Mouse (Mus musculus): ENCODE data around the gene Sh2b1. TPM values are rescaled to one million over a fixed set of nuclear protein-coding genes. Genes with fewer than 3 reads are reported as not detected.

The Sh2b1 gene
- polyA plus RNA-seq, 1 experiment from 2014 or later = 11.2 TPM

DNA sequence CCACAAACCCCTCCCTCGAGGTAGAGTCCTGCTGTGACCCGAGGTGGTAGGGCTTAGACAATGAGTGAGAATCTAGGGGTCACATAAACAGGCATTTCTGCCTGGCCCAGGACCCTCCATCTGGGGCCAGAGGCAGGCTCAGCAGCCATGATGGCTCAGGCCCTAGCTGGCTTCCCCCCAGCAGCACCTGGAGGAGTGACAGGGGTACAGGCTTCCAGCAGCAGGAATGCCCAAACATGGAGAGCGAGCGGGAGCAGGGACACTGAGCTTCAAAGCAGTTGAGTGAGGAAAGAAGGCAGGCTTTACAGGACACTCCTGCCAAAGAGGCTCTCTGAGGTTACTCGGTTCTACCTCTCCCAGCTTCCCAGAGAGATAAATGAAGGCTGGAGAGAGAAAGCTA is 10.4 kb downstream of the Sh2b1 start:
- Histone ChIP-seq H3K9me3 (replicated peaks) (no peaks in the 10 kb centered on the region), H3K4me1 (replicated peaks) (peaks cover 42% of the 10 kb centered on the region), H3K27ac (no peak overlapping the region), H3K27me3 (no peaks in the 10 kb centered on the region; the same call in 1 of the 2 replicates), H3K9ac (no peak overlapping the region), H3K4me2 (no peak overlapping the region), H3K4me3 (replicated peaks) (no peak overlapping the region), H3K36me3 (peaks cover 36% of the 10 kb centered on the region)
- ATAC-seq (ENCODE audit: low read depth) (no peak), DNase-seq (no peak)
- WGBS (ENCODE audit: insufficient replicate concordance) = 59% methylated on average over 5 of the region's 5 CpGs

DNA sequence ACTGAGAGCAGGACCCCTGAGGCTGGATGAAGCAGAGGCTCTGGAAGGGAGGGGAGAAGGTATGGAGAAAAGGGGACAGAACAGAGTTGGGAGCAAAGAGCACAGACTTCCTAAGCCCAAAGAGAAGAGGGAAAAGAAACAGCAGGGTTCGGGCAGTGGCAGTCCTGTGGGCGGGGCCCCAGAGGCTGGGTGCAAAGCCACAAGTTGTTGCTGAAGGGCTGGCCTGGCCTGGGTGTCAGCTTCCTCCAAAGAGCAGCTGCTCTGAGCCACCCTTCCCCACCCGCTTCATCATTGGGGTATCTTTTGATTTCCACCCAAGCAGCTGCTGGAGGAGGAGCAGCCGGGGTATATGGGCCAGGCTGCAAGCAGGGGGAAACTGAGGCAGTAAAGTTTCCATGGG is 11.1 kb downstream of the Sh2b1 start:
- 26% methylated on average over 4 of the region's 4 CpGs for WGBS (ENCODE audit: insufficient replicate concordance)
- DNase-seq = no peak
- no peaks in the 10 kb centered on the region for H3K9me3 ChIP-seq (replicated peaks)
- no peak overlapping the region for H3K9ac ChIP-seq
- no peak overlapping the region for H3K4me2 ChIP-seq
- no peaks in the 10 kb centered on the region; the same call in 1 of the 2 replicates for H3K27me3 ChIP-seq
- H3K4me1 ChIP-seq (replicated peaks) = peaks cover 42% of the 10 kb centered on the region
- peaks cover 29% of the 10 kb centered on the region for H3K36me3 ChIP-seq
- H3K4me3 ChIP-seq (replicated peaks) = no peak overlapping the region
- ATAC-seq (ENCODE audit: low read depth) = no peak
- H3K27ac ChIP-seq = peak overlapping the region; percentile 13; the same call in 1 of the 2 replicates

DNA sequence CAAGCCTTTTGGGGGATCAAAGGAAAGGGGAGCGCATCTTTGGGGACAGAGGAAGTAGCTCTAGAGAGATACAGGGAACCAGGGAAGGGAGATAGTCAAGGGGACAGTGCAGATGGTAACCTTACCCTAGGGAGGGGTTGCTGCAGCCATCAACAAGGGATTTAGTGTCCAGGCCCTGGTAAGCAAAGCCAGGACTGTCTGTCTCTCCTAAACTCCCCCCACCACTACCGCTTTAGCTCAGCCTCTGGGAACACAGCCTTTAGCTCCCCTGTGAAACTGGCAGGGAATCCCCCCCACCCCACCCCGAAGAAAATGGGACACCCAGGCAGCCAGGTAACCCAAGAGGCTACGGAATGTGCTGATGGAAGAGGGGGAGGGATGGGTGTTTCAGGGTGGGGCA is 11.7 kb downstream of the Sh2b1 start:
- WGBS (ENCODE audit: insufficient replicate concordance) = 56% methylated on average over 4 of the region's 4 CpGs
- H3K4me3 ChIP-seq (replicated peaks) = no peak overlapping the region
- H3K27me3 ChIP-seq = no peaks in the 10 kb centered on the region; the same call in 1 of the 2 replicates
- no peak overlapping the region for H3K4me2 ChIP-seq
- no peaks in the 10 kb centered on the region for H3K9me3 ChIP-seq (replicated peaks)
- H3K4me1 ChIP-seq (replicated peaks) = peaks cover 42% of the 10 kb centered on the region
- DNase-seq (no peak), ATAC-seq (ENCODE audit: low read depth) (no peak)
- no peak overlapping the region for H3K9ac ChIP-seq
- H3K27ac ChIP-seq = no peak overlapping the region
- peaks cover 23% of the 10 kb centered on the region for H3K36me3 ChIP-seq

DNA sequence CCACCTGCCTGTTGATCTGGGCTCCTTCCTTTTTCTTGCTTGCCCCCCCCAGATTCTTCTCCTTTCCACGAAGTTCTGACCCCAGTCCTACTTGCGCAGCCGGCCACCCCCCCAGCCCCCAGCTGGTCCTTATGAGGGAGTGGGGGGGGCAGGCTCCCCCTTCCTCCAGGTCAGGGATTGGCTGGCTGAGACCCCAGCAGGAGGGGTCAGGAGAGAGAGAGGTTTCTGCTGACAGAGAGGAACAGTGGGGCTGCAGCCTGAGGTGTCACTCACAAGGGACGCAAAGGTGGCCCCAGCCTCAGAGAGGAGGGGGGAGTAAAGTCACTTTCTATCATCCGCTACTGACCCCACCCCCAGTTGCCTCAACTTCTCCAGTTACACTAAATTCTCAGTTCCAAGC is 12.2 kb downstream of the Sh2b1 start, which contains the start of gene Atp2a1:
Gene Atp2a1 (minus strand): TSS at position 105 of the 400 bp plus-strand sequence.
- WGBS (ENCODE audit: insufficient replicate concordance) = 46% methylated on average over 5 of the region's 5 CpGs
- Histone ChIP-seq H3K36me3 (peaks cover 18% of the 10 kb centered on the region), H3K4me1 (replicated peaks) (peaks cover 42% of the 10 kb centered on the region), H3K4me3 (replicated peaks) (no peak within 1 kb of the TSS), H3K9me3 (replicated peaks) (no peaks in the 10 kb centered on the region), H3K27me3 (no peaks in the 10 kb centered on the region; the same call in 1 of the 2 replicates), H3K9ac (no peak within 1 kb of the TSS), H3K27ac (peak within 1 kb of the TSS; percentile 13; the same call in 1 of the 2 replicates), H3K4me2 (no peak within 1 kb of the TSS)
- ATAC-seq (ENCODE audit: low read depth) (no peak), DNase-seq (no peak)

DNA sequence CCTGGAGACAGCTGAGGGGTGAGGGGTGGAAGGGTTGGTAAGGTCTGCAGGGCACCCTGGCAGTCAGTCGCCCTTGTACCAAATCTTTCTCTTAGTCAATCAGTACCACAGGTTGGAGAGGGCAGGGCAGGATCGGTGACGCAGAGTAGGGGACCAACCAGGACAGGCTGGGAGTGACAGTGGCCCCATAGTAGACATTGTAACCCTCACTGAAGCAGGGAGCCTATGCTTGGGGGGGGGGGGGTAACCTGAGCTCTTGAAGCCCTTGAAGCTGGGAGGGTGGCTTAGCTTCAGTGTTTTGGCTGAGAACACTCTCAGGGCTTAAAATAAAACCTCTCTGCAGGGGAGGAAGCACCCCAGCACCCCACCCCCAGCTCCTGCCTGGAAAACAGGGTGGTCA is 13.6 kb downstream of the Sh2b1 start:
- Histone ChIP-seq H3K27me3 (no peaks in the 10 kb centered on the region; the same call in 1 of the 2 replicates), H3K27ac (no peak overlapping the region), H3K4me2 (no peak overlapping the region), H3K4me1 (replicated peaks) (peaks cover 39% of the 10 kb centered on the region), H3K9me3 (replicated peaks) (no peaks in the 10 kb centered on the region), H3K36me3 (0 out of 2 replicates have a peak, but pooled peaks cover 5% of the 10 kb centered on the region), H3K4me3 (replicated peaks) (no peak overlapping the region), H3K9ac (no peak overlapping the region)
- ATAC-seq (ENCODE audit: low read depth) = no peak
- no peak for DNase-seq
- 65% methylated on average over 3 of the region's 3 CpGs for WGBS (ENCODE audit: insufficient replicate concordance)

DNA sequence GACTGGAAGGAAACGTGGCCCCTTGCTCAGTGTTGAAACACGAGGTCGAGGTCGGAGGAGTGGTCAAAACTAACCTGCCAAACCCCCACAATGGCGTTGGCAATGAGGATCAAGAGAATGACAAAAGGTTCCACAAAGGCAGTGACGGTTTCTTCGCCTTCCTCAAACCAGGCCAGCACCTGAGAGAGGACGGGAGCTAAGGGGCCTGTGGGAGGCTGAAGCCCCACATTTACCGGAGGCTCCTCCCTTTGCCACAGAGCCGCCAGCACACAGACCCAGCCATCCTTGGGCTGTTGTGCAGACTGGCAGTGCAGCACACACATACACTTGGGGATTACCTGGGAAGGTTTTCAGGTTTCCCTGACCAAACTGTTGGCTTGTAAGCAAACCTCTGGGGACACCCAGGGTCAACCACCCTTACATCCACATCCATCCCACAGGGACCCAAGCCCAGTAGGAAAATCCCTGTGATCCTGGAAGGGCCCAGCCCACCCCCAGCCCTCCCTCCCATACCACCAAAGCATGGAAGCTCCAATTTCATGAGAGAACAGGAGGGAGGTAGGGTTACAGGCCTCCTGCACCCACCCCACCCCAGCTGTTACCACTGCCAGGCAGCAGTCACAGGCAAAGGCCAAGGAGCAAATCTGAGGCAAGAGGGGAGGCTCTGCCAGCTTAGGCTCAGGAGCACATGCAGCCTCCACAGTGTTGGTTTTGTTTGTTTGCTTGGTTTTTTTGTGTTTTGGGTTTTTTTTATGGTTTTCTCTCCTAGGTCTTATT is 14.4 kb downstream of the Sh2b1 start:
- Histone ChIP-seq H3K9me3 (replicated peaks) (no peaks in the 10 kb centered on the region), H3K36me3 (no peaks in the 10 kb centered on the region), H3K9ac (no peak overlapping the region), H3K4me1 (replicated peaks) (peaks cover 32% of the 10 kb centered on the region), H3K27ac (no peak overlapping the region), H3K4me3 (replicated peaks) (no peak overlapping the region), H3K4me2 (no peak overlapping the region), H3K27me3 (no peaks in the 10 kb centered on the region; the same call in 1 of the 2 replicates)
- no peak for DNase-seq
- ATAC-seq (ENCODE audit: low read depth) = no peak
- WGBS (ENCODE audit: insufficient replicate concordance) = 53% methylated on average over 10 of the region's 10 CpGs

DNA sequence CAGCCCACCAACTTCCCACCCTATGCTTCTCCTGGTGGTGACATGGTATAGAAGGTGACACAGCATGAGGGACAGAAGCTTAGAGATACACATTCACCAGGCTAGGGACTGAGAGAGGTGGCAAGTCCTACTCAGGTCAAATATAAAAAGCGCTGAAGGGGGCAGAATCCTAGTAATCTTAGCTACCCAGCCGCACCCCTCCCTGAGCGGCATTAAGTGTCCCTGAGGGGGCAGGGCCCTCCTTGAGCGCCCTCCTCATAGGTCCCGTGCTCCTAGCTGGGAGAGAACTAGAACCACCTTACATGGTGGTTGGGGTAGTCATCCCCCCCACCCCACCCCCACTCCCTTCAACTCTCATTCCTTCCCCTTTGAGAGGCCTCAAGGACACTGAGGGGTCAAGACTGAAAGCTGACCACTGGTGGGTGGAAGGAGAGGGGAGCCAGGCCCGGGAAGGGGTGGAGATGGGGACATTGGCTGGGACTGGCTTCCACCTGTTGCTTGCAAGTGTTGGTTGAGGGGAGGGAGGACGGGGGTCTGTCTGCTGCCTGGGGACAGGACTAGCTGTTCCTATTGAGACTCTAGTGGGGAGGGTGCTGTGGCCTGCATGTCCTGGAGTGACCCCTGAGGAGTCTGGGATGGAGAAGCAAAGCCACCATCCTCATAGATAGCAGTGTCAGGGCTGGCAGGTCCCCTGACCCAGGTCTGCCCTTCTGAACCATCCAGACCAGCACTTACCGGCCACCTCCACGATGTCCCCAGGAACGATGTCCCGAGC is 16.2 kb downstream of the Sh2b1 start:
- Histone ChIP-seq H3K4me2 (no peak overlapping the region), H3K4me3 (replicated peaks) (no peak overlapping the region), H3K27ac (no peak overlapping the region), H3K9ac (no peak overlapping the region), H3K36me3 (no peaks in the 10 kb centered on the region), H3K4me1 (replicated peaks) (peaks cover 15% of the 10 kb centered on the region), H3K27me3 (no peaks in the 10 kb centered on the region; the same call in 1 of the 2 replicates), H3K9me3 (replicated peaks) (no peaks in the 10 kb centered on the region)
- DNase-seq = no peak
- WGBS (ENCODE audit: insufficient replicate concordance) = 70% methylated on average over 11 of the region's 11 CpGs
- no peak for ATAC-seq (ENCODE audit: low read depth)

DNA sequence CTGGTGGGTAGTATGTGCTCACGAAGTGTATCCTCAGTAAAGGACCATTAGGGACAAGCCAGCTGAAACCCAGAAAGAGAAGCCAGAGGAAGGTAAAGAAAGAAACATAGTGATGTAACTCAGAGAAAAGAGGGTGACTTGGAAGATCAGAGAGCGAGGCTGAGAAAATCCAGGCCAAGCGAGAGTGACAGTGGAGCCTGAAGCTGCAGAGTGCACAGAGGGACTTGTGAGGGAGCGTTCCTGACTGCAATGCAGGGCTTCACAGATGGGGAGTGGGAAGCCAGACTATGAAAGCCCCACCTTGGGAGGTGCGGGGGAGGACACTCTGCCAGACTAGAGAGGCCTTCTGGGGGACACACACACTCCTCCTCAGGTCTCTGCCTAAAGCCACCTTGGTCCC is 17.0 kb downstream of the Sh2b1 start:
- Histone ChIP-seq H3K9me3 (replicated peaks) (no peaks in the 10 kb centered on the region), H3K4me2 (no peak overlapping the region), H3K36me3 (no peaks in the 10 kb centered on the region), H3K27me3 (no peaks in the 10 kb centered on the region; the same call in 1 of the 2 replicates), H3K4me1 (replicated peaks) (peaks cover 7% of the 10 kb centered on the region), H3K4me3 (replicated peaks) (no peak overlapping the region), H3K27ac (no peak overlapping the region), H3K9ac (no peak overlapping the region)
- DNase-seq = no peak
- ATAC-seq (ENCODE audit: low read depth) = no peak
- 62% methylated on average over 5 of the region's 5 CpGs for WGBS (ENCODE audit: insufficient replicate concordance)

DNA sequence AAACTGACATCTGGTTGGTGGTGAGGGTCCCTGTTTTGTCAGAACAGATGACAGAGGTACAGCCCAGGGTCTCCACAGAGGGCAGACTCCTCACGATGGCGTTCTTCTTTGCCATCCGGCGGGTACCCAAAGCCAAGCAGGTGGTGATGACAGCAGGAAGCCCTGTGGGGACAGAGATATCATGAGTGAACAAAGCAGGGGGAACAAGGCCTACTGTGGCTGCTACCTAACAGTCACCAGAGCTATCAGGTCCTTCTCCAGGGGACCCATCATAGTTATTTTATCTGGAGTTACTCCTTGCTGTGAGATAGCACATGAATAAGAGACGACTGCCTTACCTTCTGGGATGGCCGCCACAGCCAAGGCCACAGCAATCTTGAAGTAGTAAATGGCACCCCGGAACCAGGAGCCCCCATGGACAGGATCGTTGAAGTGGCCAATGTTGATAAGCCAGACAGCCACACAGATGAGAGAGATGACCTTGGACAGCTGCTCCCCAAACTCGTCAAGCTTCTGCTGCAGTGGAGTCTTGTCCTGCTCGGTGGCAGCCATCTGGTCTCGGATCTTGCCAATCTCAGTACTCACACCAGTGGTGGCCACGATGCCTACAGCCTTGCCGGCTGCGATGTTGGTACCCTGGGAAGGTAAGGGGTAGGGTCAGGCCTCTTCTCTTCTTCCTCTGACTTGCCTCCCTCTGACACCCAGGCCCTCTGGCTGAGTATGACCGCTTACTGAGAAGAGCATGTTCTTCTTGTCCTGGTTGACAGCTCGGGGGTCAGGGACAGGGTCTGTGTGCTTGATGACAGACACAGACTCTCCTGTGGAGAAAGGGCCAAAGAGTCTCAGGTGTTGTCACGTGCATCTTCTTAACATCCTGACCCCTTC is 18.6 kb downstream of the Sh2b1 start:
- WGBS (ENCODE audit: insufficient replicate concordance) = 43% methylated on average over 17 of the region's 17 CpGs
- ATAC-seq (ENCODE audit: low read depth) = no peak
- Histone ChIP-seq H3K4me3 (replicated peaks) (no peak overlapping the region), H3K27me3 (no peaks in the 10 kb centered on the region), H3K9ac (no peak overlapping the region), H3K27ac (no peak overlapping the region), H3K4me1 (replicated peaks) (peaks cover 4% of the 10 kb centered on the region; the same call in 1 of the 2 replicates), H3K9me3 (replicated peaks) (no peaks in the 10 kb centered on the region), H3K4me2 (no peak overlapping the region), H3K36me3 (no peaks in the 10 kb centered on the region)
- no peak for DNase-seq

DNA sequence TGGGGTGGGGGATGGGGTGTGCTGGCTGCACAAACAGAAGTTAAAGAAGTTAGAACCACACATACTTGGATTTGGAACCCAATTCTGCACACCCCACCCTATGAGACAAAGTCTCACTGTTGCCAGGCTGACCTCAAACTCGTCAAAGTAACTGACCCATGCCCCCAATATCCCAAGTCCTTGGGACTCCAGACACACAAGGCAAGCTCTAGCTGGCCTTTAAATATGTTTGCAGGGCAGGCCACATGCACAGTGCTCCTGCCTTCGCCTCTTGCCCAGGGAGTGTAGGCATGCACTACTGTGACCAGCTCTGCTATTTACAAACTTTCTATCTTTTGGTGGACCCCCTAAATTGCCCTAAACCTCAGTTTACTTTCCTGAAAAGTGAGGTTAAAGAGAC is 20.0 kb downstream of the Sh2b1 start:
- Histone ChIP-seq H3K4me3 (replicated peaks) (no peak overlapping the region), H3K27me3 (no peaks in the 10 kb centered on the region), H3K9me3 (replicated peaks) (no peaks in the 10 kb centered on the region), H3K9ac (no peak overlapping the region), H3K4me1 (replicated peaks) (peaks cover 4% of the 10 kb centered on the region; the same call in 1 of the 2 replicates), H3K36me3 (no peaks in the 10 kb centered on the region), H3K27ac (no peak overlapping the region), H3K4me2 (no peak overlapping the region)
- no peak for ATAC-seq (ENCODE audit: low read depth)
- WGBS (ENCODE audit: insufficient replicate concordance) = 66% methylated on average over 2 of the region's 2 CpGs
- no peak for DNase-seq

DNA sequence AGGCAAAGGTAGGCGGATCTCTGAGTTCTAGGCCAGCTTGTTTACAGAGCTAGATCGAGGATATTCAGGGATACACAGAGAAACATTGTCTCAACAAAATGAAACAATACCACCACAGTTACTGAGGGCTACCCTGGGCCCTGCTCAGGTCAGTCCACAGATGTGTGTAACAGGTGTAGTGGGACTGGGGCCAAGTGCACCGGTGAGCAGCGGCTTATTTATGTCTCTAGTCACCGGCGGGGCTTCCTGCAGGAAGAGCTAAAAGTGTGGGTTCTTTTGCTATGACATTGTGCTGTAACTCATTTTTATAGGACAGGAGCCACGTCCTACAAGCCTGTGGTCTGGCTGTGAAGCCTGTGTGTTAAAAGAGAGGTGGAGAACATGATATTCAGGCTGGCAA is 21.4 kb downstream of the Sh2b1 start:
- no peaks in the 10 kb centered on the region for H3K9me3 ChIP-seq (replicated peaks)
- H3K9ac ChIP-seq = no peak overlapping the region
- 58% methylated on average over 7 of the region's 7 CpGs for WGBS (ENCODE audit: insufficient replicate concordance)
- no peak for DNase-seq
- peaks cover 4% of the 10 kb centered on the region; the same call in 1 of the 2 replicates for H3K4me1 ChIP-seq (replicated peaks)
- no peak for ATAC-seq (ENCODE audit: low read depth)
- H3K4me3 ChIP-seq (replicated peaks) = no peak overlapping the region
- H3K36me3 ChIP-seq = no peaks in the 10 kb centered on the region
- H3K27ac ChIP-seq = no peak overlapping the region
- no peaks in the 10 kb centered on the region for H3K27me3 ChIP-seq
- H3K4me2 ChIP-seq = no peak overlapping the region

Data from liver, embryonic 13.5 days (tissue).